9 mouse cellular contexts compared by ENCODE assay signal in genomic region chr1:136726145-136726935, GRCm38 (mm10).
DNase-seq lines count a peak whose midpoint lies in the region; ATAC-seq and TF ChIP-seq lines count a peak whose summit lies in the region.
"Had no signal": no experiment of that assay in that cellular context is flagged by ENCODE, and none has a peak within 500 bp of the region (broad histone marks: within the 10 kb centered on the region; RNA-seq: fewer than 3 reads in every experiment).

No protein-coding gene starts in this region.

- H3K27me3 ChIP-seq in neural tube, embryonic 15.5 days (replicated peaks): no peaks in the 10 kb centered on the region
- H3K27me3 ChIP-seq in stomach, postnatal 0 days (ENCODE audit: control insufficient read depth, insufficient read depth, low read length): no peaks in the 10 kb centered on the region

- peak; percentile 16 for DNase-seq in gastrocnemius, adult 18-20 months (ENCODE audit: low spot score)
- DNase-seq in gastrocnemius, postnatal 4 days (ENCODE audit: low spot score in 2 of 2): no peak
- no peak for DNase-seq in neural tube, embryonic 10.5 days (ENCODE audit: extremely low spot score, low spot score)
- DNase-seq in kidney, postnatal 14 days: peak; percentile 46
- DNase-seq in stomach, postnatal 0 days (ENCODE audit: low spot score): no peak
- DNase-seq in adrenal gland, postnatal 4 days (ENCODE audit: low spot score in 2 of 2): no peak
- DNase-seq in layer of hippocampus, postnatal 36 days: no peak

- TF ChIP-seq EP300 in stomach, postnatal 0 days (optimal IDR thresholded peaks at IDR 0.05): no peak

- peak; percentile 77 for TF ChIP-seq CTCF in stomach, postnatal 0 days (IDR thresholded peaks at IDR 0.05; ENCODE audit: low read depth)

- no peaks in the 10 kb centered on the region for H3K9me3 ChIP-seq in neural tube, embryonic 15.5 days (replicated peaks)
- no peaks in the 10 kb centered on the region for H3K9me3 ChIP-seq in stomach, postnatal 0 days (ENCODE audit: control insufficient read depth, low read length)
- H3K9me3 ChIP-seq: heart, embryonic 13.5 days had no signal

- H3K27ac ChIP-seq in neural tube, embryonic 15.5 days (replicated peaks): no peak overlapping the region
- no peak overlapping the region for H3K27ac ChIP-seq in stomach, postnatal 0 days (replicated peaks)
- H3K27ac ChIP-seq: heart, embryonic 13.5 days had no signal

- no peak overlapping the region for H3K9ac ChIP-seq in neural tube, embryonic 15.5 days (replicated peaks)
- no peak overlapping the region for H3K9ac ChIP-seq in stomach, postnatal 0 days (ENCODE audit: low read length)
- H3K9ac ChIP-seq: heart, embryonic 13.5 days had no signal

- H3K4me3 ChIP-seq in neural tube, embryonic 15.5 days (replicated peaks): no peak overlapping the region
- no peak overlapping the region for H3K4me3 ChIP-seq in stomach, postnatal 0 days (ENCODE audit: low read depth, low read length)
- H3K4me3 ChIP-seq: heart, embryonic 13.5 days had no signal

- H3K4me2 ChIP-seq in neural tube, embryonic 15.5 days: 0 out of 2 replicates have a peak overlapping the region, but pooled peaks have one; percentile 12
- H3K4me2 ChIP-seq in stomach, postnatal 0 days (replicated peaks; ENCODE audit: low read depth): no peak overlapping the region
- H3K4me2 ChIP-seq: heart, embryonic 13.5 days had no signal

- WGBS in neural tube, embryonic 15.5 days: 38% methylated on average over 11 of the region's 11 CpGs
- WGBS in stomach, postnatal 0 days: 57% methylated on average over 11 of the region's 11 CpGs

- no peak for ATAC-seq in neural tube, embryonic 15.5 days (ENCODE audit: low FRiP score)
- no peak for ATAC-seq in stomach, postnatal 0 days (ENCODE audit: low FRiP score, low TSS enrichment)

- no peaks in the 10 kb centered on the region for H3K36me3 ChIP-seq in neural tube, embryonic 15.5 days
- H3K36me3 ChIP-seq in stomach, postnatal 0 days (ENCODE audit: control insufficient read depth, insufficient read depth, low read length): no peaks in the 10 kb centered on the region
- H3K36me3 ChIP-seq: heart, embryonic 13.5 days had no signal

- no peaks in the 10 kb centered on the region for H3K4me1 ChIP-seq in neural tube, embryonic 15.5 days
- no peaks in the 10 kb centered on the region for H3K4me1 ChIP-seq in stomach, postnatal 0 days (replicated peaks; ENCODE audit: control insufficient read depth, insufficient read depth)

Comparison
In these comparisons a context has a peak if more than half of its experiments do, and no peak if none do; other contexts are left out.
1. DNase-seq: peak in gastrocnemius, adult 18-20 months (single experiment) and kidney, postnatal 14 days (single experiment); none in gastrocnemius, postnatal 4 days (0 of 2), neural tube, embryonic 10.5 days (single experiment), stomach, postnatal 0 days (single experiment), adrenal gland, postnatal 4 days (0 of 2) and layer of hippocampus, postnatal 36 days (0 of 2).